Mouse (Mus musculus) small intestine, adult 2 months (tissue): ENCODE data around the gene Adamts7. TPM values are rescaled to one million over a fixed set of nuclear protein-coding genes. Genes with fewer than 3 reads are reported as not detected.

Source experiments
- H3K27ac ChIP-seq: fragments of 200-500 bp; 2 replicates; pipeline ENCODE4 v1.5.1; 2012; ENCODE audit warnings: low read depth, low read length, control low read depth, inconsistent platforms; ENCODE audit not compliant: insufficient read depth
- H3K27me3 ChIP-seq: fragments of 200-500 bp; 2 replicates; pipeline ENCODE4 v1.6.1; 2012; ENCODE audit warnings: mild to moderate bottlenecking, moderate library complexity, low read length, inconsistent platforms; ENCODE audit not compliant: control insufficient read depth, insufficient read depth
- H3K36me3 ChIP-seq: fragments of 200-500 bp; 2 replicates; pipeline ENCODE4 v1.6.1; 2012; ENCODE audit warnings: mild to moderate bottlenecking, low read length, control low read depth, inconsistent platforms; ENCODE audit not compliant: control insufficient read depth, insufficient read depth
- H3K4me1 ChIP-seq: fragments of 200-500 bp; 2 replicates; pipeline ENCODE4 v1.6.1; 2012; ENCODE audit warnings: low read length, inconsistent platforms, mixed read lengths; ENCODE audit not compliant: control insufficient read depth, insufficient read depth, insufficient read length
- H3K4me3 ChIP-seq: fragments of 200-500 bp; 2 replicates; pipeline ENCODE4 v1.5.1; 2012; ENCODE audit warnings: low read depth, mild to moderate bottlenecking, control low read depth, inconsistent platforms, low read length, moderate library complexity
- CTCF ChIP-seq: fragments of 200-500 bp; IDR thresholded peaks from 2 replicates; pipeline ENCODE4 v1.5.1; 2012; ENCODE audit warnings: low read depth, mild to moderate bottlenecking, control low read depth, inconsistent platforms, low read length, moderate library complexity, mixed read lengths; ENCODE audit not compliant: insufficient replicate concordance, insufficient read length; ENCODE audit errors: extremely low read depth
- POLR2A ChIP-seq: fragments of 200-500 bp; IDR thresholded peaks from 2 replicates; pipeline ENCODE4 v1.6.1; 2012; ENCODE audit warnings: low read depth, mild to moderate bottlenecking, control low read depth, inconsistent platforms, low read length, moderate library complexity
- WGBS: fragments of 180-500 bp; shearing (Covaris S2); methylation state at CpG from one replicate; pipeline ENCODE4 v1.1.7; 2018; 5-methylcytosine and 5-hydroxymethylcytosine counted together
- polyA plus RNA-seq: library from polyadenylated mRNA; depleted of rRNA; stranded (reverse); fragments of >200 nt; gene quantifications from 2 replicates; pipeline ENCODE4 v1.2.3, GENCODE M21; 2012

Gene Adamts7
- polyA plus RNA-seq, 1 experiment: 4.1 TPM

DNA sequence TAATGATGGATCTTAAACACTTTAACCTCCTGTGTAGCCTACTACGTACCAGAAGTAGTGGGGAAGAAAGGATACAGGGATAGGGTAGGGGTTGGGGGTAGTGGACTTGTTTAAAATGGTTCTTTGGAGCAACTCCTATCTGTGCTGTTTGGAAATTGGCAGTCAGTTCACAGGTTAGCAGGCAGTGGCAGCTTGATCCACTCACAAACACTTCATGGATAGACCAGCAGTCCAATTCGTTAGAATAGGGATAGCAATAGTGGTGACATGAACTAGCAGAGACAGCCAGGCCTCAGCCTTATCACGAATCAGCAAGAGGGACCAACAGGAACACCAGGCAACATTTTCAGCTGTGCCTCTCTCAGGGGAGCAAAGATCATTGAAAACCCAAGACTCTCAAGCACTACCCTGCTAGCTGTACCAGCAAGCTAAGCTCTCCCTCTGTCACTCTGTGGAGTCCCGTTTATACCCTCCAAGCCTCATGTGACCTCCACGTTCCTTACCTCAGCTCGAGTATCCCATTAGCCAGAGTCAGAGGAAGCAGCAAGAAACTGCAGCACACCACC is 34.1 kb upstream of the Adamts7 start:
- Histone ChIP-seq H3K27me3 (no peaks in the 10 kb centered on the region), H3K36me3 (no peaks in the 10 kb centered on the region), H3K4me3 (no peak overlapping the region), H3K4me1 (peaks cover 2% of the 10 kb centered on the region; the same call in 1 of the 2 replicates), H3K27ac (no peak overlapping the region)
- TF ChIP-seq CTCF (no peak), POLR2A (no peak)
- 81% methylated on average over 6 of the region's 6 CpGs for WGBS

GRCm38 (mm10) chr9:90133562-90134355 is 29.1 kb upstream of the Adamts7 start:
- no peaks in the 10 kb centered on the region for H3K36me3 ChIP-seq
- TF ChIP-seq POLR2A: no peak
- no peak for TF ChIP-seq CTCF
- WGBS: 51% methylated on average over 7 of the region's 7 CpGs
- H3K27me3 ChIP-seq: no peaks in the 10 kb centered on the region
- H3K4me1 ChIP-seq: no peaks in the 10 kb centered on the region
- no peak overlapping the region for H3K4me3 ChIP-seq
- no peak overlapping the region for H3K27ac ChIP-seq

DNA sequence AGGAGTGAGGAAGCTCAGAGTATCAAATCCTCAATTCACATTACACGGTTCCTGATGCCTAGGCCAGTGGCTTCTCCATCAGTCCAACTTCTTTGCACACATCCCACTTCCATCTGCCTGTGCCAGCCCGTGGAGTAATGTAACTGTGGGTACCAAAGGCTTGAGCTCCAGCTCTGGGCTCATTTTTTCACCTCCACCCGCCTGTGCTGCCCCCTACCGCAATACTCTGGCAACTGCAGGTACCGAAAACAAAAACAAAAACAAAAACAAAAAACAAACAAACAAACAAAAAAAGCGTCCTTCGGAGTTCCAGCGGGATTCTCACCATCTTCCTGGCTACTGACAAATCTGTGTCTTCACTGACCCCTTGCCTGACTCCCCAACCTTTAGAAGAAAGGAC is 27.4 kb upstream of the Adamts7 start:
- no peak for TF ChIP-seq POLR2A
- peak; percentile 14; the same call in 1 of the 2 replicates for TF ChIP-seq CTCF
- H3K36me3 ChIP-seq: no peaks in the 10 kb centered on the region
- no peaks in the 10 kb centered on the region for H3K27me3 ChIP-seq
- no peak overlapping the region for H3K27ac ChIP-seq
- H3K4me1 ChIP-seq: no peaks in the 10 kb centered on the region
- no peak overlapping the region for H3K4me3 ChIP-seq
- 78% methylated on average over 8 of the region's 8 CpGs for WGBS

DNA sequence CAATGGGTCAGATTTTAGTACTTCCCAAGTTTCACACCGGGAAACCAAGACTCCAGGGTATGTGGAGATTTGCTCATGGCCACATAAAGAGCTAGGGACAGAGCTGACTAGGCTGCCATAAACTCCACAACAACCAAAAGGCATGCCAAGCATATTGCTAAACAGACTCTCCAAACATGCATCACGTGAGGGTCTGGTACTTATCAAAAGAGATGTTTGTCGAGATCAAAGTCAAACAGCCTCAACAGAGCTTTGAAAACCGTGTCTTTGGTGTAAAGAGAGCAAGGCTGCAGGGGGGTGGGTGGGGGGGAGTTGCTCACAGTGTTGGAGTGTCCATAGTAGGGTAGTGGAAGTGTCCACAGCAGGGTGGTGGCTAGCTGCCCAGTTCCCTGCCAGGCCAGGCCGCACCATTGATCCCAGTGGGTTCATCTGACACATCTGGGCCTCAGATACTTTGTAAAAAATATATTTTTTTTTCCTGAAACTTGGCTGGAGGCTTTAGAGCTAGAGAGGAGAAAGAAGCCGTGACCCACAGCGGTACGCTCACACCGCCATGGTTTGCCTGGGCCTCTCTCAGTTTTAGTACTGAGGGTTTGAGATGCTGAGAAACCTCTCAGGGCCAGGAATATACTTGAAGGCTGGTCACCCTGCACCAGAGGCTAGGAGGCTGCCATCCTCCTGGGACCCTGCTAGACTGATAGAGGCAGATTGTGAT is 26.7 kb upstream of the Adamts7 start:
- no peak overlapping the region for H3K27ac ChIP-seq
- no peaks in the 10 kb centered on the region for H3K27me3 ChIP-seq
- no peak for TF ChIP-seq POLR2A
- no peak for TF ChIP-seq CTCF
- no peaks in the 10 kb centered on the region for H3K36me3 ChIP-seq
- no peaks in the 10 kb centered on the region for H3K4me1 ChIP-seq
- 59% methylated on average over 9 of the region's 9 CpGs for WGBS
- no peak overlapping the region for H3K4me3 ChIP-seq

DNA sequence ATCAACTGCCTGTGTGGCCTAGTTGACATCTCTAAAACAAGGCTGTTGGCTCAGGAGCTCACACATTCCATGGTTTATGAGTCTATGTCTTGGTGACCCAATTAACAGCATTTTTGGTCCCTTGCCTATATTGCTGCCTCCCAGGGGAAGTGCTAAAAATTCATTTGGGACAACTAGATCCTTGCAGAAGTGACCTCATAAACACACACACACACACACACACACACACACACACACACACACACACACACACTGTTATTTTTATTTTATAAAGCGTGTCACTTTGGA is 26.2 kb upstream of the Adamts7 start:
- Histone ChIP-seq H3K4me3 (no peak overlapping the region), H3K36me3 (no peaks in the 10 kb centered on the region), H3K27me3 (no peaks in the 10 kb centered on the region), H3K4me1 (no peaks in the 10 kb centered on the region), H3K27ac (no peak overlapping the region)
- TF ChIP-seq CTCF: no peak
- TF ChIP-seq POLR2A: no peak
- whole genome bisulfite sequencing: 79% methylated on average over 1 of the region's 1 CpGs

DNA sequence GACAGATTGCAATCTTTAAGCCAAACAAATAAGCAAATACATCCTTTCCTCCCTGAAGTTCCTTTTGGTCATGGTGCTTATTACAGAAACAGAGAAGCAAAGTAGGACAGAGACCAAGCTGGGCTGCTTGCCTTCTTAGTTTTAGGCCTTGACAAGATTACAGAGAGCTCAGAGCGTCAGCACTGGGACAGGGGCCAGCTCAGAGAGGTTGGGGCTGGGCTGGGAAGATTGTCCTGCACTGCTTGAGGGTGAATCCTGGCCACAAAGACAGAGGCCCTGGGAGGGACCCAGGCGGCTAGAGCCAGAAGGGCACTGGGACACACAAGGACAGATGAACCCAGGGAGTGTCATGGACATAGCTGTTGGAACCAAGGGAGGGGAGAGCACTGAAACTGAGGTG is 17.1 kb upstream of the Adamts7 start:
- H3K27me3 ChIP-seq: no peaks in the 10 kb centered on the region; the same call in 1 of the 2 replicates
- H3K4me1 ChIP-seq: no peaks in the 10 kb centered on the region
- 39% methylated on average over 2 of the region's 2 CpGs for WGBS
- no peak for TF ChIP-seq POLR2A
- H3K27ac ChIP-seq: no peak overlapping the region
- no peaks in the 10 kb centered on the region for H3K36me3 ChIP-seq
- no peak overlapping the region for H3K4me3 ChIP-seq

DNA sequence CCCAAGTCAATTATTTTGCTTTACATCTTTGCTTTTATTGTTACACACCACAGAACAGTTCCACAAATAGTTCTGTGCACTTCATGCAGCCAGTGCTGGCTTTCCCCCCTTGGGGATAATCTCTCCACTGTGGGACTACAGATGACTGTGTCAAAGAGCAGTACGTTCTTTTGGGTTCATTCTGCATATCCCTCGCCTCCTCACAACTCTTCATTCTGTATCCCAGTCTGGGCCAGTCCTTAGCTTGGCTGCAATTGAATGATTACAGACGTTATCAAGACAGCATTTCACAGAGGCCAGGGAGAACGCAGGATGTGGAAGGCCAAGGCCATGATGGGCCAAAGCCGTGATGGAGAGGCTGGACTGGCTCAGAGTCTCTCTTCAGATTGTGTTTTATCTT is 16.0 kb upstream of the Adamts7 start:
- H3K4me3 ChIP-seq: no peak overlapping the region
- no peak overlapping the region for H3K27ac ChIP-seq
- 62% methylated on average over 5 of the region's 5 CpGs for WGBS
- H3K4me1 ChIP-seq: no peaks in the 10 kb centered on the region
- no peaks in the 10 kb centered on the region for H3K36me3 ChIP-seq
- H3K27me3 ChIP-seq: no peaks in the 10 kb centered on the region; the same call in 1 of the 2 replicates
- TF ChIP-seq CTCF (no peak), POLR2A (no peak)
